Mouse (Mus musculus): Measurements from ENCODE around the gene Slc7a1. TPM values are rescaled to one million over a fixed set of nuclear protein-coding genes. Genes with fewer than 3 reads are reported as not detected.

Slc7a1 gene
- polyA plus RNA-seq, 1 experiment from 2014 or later, result 33.7 TPM

DNA sequence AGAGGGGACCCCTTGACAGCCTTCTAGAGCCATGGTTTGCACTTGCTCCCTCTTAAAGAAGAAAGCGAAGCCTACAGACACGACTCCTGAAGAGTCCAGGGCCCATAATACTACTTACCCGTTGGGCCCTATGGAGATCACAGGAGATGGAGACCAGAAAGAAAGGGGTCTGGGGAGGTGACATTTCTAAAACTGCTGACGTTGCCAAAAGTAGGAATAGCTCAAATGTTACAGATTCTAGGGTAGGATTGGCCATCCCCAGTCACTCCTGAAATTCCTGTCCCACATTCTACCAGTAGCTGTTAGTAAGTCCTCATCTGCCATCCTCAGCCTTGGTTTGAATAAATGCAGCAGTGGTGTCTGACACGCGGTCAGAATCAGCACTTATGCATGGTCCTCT, 117.6 kb downstream of the Slc7a1 start:
- ATAC-seq, result no peak
- POLR2A ChIA-PET, result no interaction called here
- H3K27me3 ChIP-seq, result no peaks in the 10 kb centered on the region
- DNase-seq (ENCODE audit: low read depth, low spot score), result no peak
- in situ Hi-C loops (cut with MboI; ENCODE audit: low pct_unique_long_range_greater_than_20kb), result no loop called here
- no peak for TF ChIP-seq CTCF (IDR thresholded peaks at IDR 0.05)
- CTCF ChIA-PET, result no interaction called here

DNA sequence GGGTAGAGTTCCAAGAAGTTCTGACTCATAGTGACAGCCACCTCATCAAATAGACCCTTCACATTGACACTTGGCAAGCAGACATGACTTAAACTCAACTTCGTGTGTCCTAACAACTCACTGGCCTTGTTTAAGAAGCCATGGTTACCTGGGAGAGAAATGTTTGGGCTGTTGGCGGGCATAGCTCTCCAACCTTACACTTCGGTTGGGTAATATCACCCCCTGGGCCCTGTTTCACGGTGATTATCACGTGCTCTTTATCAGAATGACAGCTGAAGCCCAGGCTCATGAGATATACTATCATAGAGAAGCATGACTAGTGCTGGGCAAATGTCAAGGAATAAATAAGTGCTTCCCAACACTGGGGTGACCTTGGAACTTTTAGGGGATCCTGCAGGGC, 119.4 kb downstream of the Slc7a1 start:
- CTCF ChIA-PET, result no interaction called here
- no peak for DNase-seq (ENCODE audit: low read depth, low spot score)
- TF ChIP-seq CTCF (IDR thresholded peaks at IDR 0.05), result no peak
- no peak for ATAC-seq
- POLR2A ChIA-PET, result no interaction called here
- H3K27me3 ChIP-seq, result no peaks in the 10 kb centered on the region
- in situ Hi-C loops (cut with MboI; ENCODE audit: low pct_unique_long_range_greater_than_20kb), result no loop called here

DNA sequence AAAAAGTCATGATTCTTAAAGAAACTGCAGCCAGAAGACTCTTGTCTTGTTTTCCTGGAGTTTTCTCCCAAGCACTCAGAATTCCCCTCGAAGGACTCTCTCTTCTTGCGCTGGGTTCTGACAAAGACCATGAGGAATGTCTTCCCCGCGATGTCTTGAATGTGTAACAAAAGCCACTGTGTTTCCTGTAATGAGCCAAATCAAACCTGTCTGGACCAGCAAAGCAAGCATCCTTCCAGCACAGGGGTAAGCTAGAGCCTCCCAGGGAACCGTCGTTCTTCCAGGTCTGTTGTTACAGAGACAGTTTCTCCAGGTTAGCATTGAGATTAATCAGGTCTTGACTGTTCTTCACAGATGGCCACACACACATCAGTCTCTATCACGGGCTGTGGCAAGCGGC, 121.5 kb downstream of the Slc7a1 start:
- ChIA-PET CTCF (no interaction called here), POLR2A (no interaction called here)
- ATAC-seq, result no peak
- no peak for TF ChIP-seq CTCF (IDR thresholded peaks at IDR 0.05)
- DNase-seq (ENCODE audit: low read depth, low spot score), result no peak
- in situ Hi-C loops (cut with MboI; ENCODE audit: low pct_unique_long_range_greater_than_20kb), result no loop called here
- no peaks in the 10 kb centered on the region for H3K27me3 ChIP-seq

Other genes starting within 250 kb of the Slc7a1 start
- 131 TPM for gene Ubl3, start 152.9 kb upstream of the Slc7a1 start, polyA plus RNA-seq (2021)